ENCODE assay signal across 1 mouse cellular context in the genomic region with DNA sequence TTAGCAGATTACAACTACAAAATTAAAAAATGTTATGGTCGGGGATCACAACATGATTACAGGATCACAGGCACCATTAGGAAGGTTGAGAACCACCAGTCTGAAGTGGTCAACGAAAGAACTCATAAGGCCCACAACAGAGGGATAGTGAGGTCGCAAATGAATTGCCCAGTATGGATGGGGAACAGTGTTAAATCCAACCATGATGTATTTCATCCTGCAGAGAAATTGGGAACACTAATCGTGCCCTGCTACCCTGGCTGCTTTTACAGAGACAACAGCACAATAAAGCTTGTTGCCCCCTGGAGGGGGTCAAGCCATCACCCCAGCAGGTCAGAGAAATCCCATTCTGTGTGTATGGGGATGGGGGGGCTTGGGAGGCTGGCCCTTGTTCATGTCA.
TF ChIP-seq lines count a peak whose summit lies in the region.

No protein-coding gene starts in this region.

TF ChIP-seq in C2C12, 6 proteins besides CTCF, POLR2A, EP300 and RAD21 (continued from another document):
- TF ChIP-seq MYOG (IDR thresholded peaks at IDR 0.05; ENCODE audit: control insufficient read depth, extremely low read depth, insufficient read length) (no peak), CEBPB (IDR thresholded peaks at IDR 0.05; ENCODE audit: low read depth) (no peak), USF1 (IDR thresholded peaks at IDR 0.05; ENCODE audit: low read depth) (no peak), FOSL1 (IDR thresholded peaks at IDR 0.05; ENCODE audit: insufficient read depth, low read length, poor library complexity, severe bottlenecking) (no peak)
